Mouse (Mus musculus): ENCODE measurements around the gene Nphp3.

Gene Nphp3

DNA sequence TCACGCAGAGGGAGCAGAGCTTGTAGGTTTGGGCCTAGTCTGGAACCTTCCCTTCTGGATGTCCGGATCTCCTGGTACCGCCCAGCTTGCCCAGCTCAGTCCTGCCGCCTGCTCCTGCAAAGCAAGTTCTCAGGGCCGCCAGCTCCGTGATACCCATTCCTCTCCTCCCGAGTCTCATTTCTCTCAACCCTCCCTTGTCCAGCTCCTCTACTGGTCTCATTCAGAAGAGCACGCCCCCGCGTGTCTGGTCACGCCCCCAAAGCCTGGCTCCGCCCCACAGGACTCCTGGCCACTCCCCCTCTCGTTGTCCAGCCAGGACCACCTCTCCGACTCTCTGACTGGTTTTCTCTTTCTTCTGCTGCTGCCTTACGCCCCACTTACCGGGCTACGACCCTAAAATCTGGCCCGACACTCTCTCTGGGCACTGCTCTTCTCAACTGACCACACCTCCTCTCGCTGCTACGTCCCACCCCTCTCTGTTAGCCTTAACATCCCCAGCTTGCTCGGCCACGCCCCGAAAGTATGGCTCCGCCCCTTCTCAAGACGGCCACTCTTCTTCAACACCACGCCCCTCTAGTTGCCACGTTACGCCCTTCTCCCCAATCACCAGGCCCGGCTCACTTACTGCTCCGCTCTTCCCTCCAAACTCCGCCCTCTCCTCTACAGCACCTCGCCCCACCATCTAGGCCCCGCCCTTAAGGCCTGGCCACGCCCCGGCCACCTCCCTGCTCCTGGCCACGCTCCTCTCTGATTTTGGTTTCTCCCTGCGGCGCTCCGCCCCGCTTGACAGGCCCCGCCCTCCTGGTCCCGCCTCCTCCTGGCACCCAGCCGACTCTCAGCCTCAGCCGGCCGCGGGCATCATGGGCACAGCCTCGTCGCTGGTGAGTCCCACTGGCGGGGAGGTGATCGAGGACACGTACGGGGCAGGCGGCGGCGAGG is at the start of gene Nphp3:
Nphp3 (plus strand) TSS at position 624 of the 939 bp plus-strand sequence.
- peak; percentile 96 for DNase-seq

DNA sequence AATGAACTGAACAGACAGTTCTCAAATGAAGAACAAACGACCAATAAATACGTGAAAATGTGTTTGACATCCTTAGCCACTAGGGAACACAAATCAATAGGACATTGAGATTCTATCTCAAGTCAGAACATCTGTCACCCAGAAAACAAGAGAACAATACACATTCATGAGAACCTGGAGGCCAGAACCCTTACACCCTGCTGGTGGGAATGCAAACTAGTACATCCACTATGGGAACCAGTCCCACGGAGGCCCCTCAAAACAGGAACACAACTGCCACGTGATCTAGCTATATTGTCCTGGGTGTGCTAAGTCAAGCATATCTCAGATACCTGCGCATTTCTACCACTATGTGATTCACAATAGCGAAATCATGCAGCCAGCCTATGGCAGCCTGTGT is 43.6 kb upstream of the Nphp3 start:
- no peak for DNase-seq

GRCm38 (mm10) chr9:103959989-103960388 is 42.4 kb upstream of the Nphp3 start:
- DNase-seq = no peak

GRCm38 (mm10) chr9:103996496-103996895 is 5.8 kb upstream of the Nphp3 start:
- peak; percentile 32 for DNase-seq

DNA sequence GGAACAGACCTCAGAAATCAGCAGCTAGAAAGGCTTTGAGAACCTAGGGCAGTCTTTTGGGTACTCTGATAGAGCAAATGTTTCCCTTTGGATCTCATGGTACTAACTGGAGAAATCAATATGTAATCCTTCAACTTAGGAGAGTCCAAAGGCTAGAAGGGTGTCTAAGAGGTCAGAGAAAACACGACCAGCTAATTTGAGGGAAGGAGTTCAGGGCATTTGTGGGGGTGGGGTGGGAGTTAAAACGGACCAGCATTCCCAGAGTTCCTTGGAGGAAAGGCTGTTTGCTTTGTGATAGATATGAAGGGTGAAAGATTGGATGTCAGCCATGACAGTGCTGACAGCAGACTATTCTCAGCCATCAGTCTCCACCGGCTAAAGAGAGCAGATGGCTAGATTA is 1.7 kb upstream of the Nphp3 start:
- DNase-seq = no peak

DNA sequence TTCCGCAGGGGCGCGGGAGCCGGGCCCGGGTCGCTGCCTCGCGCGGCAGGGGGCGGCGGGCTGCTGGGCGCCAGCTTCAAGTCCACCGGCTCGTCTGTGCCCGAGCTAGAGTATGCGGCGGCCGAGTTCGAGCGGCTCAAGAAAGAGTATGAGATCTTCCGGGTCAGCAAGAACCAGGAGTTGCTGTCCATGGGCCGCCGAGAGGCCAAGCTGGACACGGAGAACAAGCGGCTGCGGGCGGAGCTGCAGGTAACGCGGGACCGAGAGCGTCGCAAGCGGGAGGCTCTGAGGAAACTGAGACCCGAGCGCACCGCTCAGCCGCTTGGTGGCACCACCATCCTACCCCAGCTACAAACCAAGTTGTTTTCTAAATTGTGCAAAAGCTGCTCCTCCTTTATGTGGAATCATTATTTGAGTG is 578 bp downstream of the Nphp3 start:
- DNase-seq = peak; percentile 69

GRCm38 (mm10) chr9:104014526-104014925 is 12.2 kb downstream of the Nphp3 start:
- DNase-seq = no peak

DNA sequence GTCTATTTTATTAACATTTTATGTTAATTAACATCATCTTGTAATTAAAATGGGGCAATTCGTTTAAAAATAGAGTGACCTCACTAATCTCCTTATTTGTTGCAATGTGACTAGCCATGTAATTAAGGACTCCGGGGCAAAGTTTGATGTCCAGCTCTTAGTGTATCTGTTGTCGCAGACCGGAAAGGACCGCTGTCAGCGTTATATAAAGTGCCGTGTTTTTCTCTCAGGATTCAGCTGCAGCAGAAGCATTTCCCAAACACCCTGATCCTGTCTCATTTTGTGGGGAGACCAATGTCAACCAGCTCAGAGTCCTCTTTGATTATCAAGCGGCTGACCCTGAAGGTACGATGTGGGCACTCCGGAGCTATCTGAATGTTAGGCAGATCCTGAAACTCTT is 18.7 kb downstream of the Nphp3 start:
- no peak for DNase-seq

DNA sequence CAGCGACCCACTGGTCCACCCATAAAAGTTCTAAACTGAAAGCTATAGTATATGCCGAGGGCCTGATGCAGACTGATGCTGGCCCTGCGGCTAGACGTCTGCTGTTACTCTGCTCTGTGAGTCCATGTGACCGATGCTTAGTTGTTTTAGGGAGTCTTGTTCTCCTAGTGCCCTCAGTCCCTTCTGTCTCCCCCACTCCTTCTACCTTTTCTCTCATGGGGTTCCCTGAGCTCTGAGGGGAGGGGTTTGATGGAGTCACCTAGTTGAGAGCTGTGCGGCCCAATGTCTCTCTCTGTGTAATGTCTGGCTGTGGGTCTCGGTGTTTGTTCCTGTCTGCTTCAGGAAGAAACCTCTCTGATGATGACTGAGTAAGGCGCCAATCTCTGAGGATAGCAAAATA is 24.8 kb downstream of the Nphp3 start:
- no peak for DNase-seq

DNA sequence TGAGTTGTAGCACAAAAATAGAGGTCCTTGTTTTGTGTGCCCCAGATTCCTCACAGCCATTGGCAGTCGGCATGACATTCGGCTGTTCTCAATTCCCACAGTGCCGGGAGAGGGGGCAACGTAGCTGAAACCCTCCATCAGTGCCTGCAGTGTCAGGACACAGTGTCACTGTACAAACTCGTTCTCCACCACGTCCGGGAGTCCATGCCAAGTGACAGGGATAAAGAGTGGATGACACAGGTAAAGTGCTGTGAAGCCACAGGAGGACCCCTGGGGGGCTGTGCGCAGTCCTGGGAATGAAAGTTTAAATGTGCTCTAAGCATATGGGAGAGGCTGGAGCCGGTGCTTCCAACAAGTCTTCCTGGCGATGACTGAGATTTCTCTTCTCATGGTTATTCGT is 27.5 kb downstream of the Nphp3 start:
- DNase-seq = no peak

DNA sequence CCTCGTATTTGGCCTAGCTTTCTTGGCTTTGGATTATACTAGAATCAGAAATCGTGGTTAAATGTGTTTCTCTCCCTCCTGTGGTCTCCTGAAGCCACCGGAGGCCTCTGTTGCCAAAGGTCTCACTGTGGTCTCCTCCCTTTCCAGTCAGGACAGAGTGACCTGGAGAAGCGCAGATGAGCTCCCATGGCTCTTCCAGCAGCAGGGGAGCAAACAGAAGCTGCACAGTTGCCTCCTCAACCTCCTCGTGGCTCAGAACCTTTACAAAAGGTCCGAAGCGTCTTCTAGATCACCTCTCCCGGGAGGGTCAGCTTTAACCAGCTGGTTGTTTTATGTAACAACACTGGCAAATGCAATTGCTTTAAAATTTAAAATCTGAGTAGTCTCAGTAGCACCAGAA is 31.9 kb downstream of the Nphp3 start:
- no peak for DNase-seq

DNA sequence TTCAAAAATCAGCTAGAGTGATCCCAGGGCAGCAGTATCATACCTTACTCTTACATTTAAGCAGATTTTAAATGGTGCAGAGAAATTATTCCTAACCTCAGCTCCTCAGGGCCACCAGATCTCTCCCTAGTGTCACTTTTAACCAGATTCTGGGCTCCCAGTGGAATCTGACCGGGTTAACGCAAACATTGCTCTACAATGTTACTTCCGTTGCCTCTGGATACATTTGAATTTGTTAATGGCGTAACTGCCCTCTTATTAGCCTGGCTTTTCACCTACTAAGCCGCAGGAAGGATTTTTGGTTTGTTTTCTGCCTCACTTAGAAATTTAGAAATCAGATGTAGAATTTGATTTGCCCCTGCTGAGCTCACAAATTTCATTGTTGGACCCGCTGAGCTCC is 32.4 kb downstream of the Nphp3 start:
- DNase-seq = no peak

DNA sequence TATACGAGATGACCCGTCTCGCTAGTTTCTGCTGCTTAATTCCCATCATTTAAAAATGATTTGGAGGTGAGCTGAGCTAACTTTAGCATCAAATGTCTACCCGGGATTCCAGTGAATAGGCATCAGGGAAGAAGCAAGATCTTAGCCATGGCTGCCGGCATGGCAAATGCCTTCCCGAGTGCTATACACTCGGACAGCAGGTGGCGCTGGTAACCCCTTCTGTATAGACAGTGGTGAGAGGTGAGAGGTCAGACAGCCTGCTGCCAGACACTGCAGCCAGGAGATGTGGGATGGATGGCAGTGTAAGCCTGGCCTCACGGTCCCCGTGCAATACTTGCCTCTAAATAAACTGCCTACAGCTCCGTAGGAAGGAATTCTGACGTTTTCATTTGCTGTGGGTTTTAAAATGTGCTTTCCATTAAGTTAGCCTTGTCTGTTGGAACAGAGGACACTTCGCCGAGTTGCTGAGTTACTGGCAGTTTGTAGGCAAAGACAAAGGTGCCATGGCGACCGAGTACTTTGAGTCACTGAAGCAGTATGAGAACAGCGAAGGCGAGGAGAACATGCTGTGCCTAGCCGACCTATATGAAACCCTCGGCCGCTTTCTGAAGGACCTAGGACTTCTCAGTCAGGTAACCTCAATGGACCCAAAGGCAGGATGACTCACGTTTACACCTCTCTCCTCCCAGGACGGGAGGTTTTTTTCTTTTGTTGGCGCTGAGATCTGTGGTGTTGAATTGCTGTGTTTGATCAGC is 33.1 kb downstream of the Nphp3 start:
- peak; percentile 74 for DNase-seq

DNA sequence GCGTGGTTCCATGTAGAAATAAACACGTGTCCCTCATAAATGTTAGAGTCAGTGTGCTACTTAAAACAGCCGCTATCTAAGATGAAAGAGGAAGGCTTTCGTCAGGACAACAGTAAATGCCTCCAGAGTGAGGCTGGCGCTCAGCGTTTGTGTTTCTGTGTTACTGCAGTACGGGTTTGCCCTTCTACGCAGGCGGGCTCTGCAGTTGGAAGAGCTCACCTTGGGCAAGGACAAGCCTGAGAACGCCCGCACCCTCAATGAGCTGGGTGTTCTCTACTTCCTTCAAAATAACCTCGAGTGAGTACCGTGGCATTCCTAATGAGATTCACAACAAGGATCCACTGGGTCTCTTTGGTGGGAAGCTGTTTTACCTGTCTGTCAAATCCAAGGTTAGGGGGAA is 35.9 kb downstream of the Nphp3 start:
- DNase-seq = no peak

DNA sequence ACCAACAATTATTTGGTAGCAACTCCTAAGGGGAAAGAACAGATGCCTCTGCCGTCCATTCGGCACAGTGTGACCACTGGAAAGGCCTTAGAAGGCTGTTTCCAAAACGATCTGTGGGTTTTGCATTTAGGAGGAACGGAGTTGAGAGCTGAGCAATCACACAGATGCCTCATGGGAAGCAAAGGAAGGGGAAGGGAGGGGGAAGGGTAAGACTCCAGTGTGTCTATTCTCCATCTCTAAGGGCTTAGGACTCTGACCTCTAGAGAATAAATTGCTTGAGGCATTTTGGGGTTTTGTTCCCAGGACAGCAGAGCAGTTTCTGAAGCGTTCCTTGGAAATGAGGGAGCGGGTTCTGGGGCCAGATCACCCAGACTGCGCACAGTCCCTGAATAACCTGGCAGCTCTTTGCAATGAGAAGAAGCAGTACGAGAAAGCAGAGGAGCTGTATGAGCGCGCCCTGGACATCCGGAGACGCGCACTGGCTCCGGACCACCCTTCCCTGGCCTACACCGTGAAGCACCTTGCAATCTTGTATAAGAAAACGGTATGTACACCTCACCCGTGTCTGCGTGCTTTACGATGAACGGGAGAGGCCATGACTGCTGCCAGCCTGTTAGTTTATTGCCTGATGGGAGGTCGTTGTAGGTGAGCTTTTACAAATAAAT is 36.8 kb downstream of the Nphp3 start:
- DNase-seq = no peak

DNA sequence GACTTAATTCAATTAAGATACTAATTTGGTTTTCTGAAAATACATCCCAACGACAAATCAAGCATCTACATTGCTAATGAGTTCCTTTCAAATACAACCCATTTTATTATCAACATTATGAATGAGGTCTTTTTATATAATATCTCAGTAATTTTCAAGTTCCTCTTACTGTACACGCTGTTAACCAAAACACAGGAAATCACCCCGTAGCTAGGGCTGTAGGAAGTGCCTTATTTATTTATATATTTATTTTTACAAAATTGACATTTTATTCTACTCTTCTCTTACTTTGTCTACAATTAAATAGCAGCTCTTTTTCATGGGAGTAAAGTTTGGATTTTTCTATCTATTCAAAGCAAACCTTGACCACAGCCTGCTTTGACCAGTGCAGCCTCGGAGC is 37.4 kb downstream of the Nphp3 start:
- DNase-seq = no peak

- DNase-seq = no peak
These were observed 38.0 kb downstream of the Nphp3 start, which contains the start of gene Gm28305 for GRCm38 (mm10) chr9:104040362-104040761. Gm28305 (plus strand) TSS chr9:104040662.

- DNase-seq = no peak
These were observed 41.3 kb downstream of the Nphp3 start for GRCm38 (mm10) chr9:104043676-104044075.

DNA sequence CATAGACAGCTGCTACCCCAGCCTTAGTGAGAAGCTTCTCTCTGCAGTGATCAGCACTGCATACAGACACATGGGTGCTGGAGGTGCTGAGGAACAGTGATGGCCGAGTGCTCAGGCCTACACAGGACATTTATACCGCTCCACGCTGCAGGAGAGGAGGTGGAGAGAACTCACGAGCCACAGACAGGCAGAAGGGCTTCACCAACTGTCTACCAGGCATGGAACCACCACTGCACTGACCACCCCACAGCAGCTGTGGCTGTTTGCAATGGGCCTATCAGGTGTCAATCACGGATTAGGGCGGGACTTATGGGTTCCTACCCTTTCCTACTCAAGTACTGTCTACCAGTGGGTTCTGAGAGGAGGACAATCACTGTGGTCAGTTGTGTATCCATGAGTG is 48.7 kb downstream of the Nphp3 start:
- no peak for DNase-seq

GRCm38 (mm10) chr9:104062430-104063243 is 60.3 kb downstream of the Nphp3 start, which contains the start of gene Uba5:
Uba5 (minus strand) TSS chr9:104063134.
- DNase-seq = peak; percentile 4

DNA sequence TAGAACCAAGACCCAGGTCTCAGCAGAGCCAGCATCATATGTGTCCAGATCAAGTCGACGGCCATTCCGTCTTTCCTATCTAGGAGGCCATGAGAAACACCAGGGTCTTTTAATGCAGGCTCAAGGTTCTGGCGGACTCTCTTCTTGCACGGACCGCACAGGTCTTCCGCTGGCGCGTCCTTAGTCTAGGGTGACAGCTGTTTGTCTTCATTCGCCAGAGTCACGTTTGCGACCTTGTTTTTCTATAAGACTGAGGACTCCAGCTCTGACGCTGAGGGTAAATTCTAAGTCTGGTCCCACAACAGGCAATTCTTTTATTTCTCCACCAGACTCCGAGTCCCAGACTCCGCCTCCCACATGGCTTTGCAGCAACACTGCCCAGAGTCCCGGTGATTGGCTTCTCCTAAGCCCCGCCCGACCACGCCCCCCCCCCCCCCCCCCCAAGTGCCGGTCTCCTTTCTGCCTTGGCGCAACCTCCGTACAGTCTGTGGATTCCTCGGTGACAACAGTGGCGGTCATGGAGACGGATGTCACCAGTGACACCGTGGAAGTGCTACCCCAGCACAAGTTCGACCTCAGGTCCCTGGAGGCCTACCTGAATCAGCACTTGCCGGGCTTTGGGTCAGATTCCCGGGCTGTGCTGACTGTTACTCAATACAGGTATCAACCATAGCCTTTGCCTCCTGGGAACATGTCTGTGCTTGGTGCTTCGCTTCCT is 61.1 kb downstream of the Nphp3 start, which contains the start of gene Acad11:
Acad11 (plus strand) TSS at position 134 of the 718 bp plus-strand sequence.
- DNase-seq = peak; percentile 88

GRCm38 (mm10) chr9:104064571-104064970 is 62.2 kb downstream of the Nphp3 start:
- DNase-seq = no peak

Measured in thymus, postnatal 25 days (tissue).